Mouse (Mus musculus) 3T3-L1 (cell line): ENCODE results near the gene Gpr84.

Experiments used
- DNase-seq: peaks from one replicate; pipeline ENCODE4 v3.0.0-alpha.2; 2015; ENCODE audit warnings: low read depth, low spot score

Gpr84 gene

DNA sequence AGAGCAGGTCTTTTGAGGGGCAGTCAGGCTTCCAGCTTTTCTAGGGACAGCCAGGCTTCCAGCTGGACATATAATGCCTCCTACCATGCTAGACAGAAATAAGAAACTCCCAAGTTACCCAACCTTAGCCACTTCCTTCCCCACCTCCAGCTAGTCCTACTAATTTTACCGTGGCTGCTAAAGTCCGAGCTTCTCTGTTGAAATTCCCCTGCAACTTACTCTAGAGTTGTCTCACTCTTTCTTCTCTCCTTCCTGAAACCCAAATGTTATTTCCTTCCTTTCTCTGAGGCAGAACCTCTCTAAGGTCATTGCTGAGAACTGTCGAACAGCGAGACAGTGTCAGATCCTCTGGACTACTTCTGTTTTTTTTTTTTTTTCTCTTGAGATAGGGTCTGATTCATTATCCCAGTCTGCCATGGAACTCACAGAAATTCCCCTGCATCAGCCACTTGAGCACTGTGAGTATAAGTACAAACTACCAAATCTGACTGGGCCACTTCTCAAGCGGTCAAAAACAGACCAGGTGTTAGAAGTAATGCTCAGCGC, at the start of gene Gpr84:
Gpr84 (minus strand) TSS at position 248 of the 546 bp plus-strand sequence.
- DNase-seq: no peak

DNA sequence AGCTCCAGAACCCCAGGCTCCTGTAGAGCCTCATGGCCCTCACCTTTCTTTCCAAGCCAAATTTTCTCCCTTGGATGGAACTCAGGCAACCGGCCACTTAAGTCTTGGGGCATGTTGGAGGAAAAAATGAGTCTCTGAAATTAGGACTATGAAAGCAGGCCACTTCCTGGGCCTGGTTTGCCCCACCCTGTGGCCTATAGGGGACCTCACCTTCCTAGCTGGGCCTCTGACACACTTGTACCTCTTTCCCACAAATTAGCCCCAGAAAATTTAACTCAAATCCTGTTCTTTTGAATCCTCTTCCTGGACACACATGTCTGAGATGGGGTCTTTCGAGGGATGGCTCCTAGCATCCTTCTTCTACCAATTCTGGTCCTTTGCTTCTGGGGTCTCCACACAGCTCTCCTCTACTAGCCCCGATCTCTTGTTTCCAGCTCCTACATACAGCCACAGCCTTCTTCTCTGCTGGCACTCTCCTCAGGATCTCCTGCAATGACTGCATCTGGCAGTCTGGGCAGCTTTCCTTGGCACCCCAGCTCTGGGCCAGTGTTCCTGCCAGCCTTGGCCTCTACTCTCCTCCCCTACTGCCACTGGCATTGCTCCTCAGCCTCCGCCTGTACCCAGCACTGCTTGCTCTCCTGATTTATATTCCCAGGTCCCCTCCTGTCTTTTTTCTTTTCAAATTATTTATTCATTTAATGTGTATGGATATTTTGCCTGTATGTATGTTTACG, 49.6 kb upstream of the Gpr84 start:
- DNase-seq: peak; percentile 35

DNA sequence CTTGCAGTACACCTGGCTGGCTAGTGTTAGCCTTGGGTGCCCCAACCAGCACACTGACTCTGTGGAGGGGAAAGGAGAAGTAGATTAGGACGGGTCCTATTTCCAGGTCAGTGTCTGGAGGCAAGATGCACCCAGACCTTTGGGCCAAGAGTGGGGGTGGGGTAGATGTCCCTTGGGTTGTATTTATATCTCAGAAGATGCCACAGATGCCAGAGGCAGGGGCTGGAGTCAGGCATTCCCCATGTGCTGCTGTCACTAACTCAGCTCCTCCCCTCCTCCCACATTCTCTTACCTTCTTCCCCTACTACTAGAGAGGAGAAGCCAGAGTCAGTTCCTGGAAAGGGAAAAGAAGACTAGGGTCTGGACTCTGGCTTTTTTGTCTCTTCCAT, 48.7 kb upstream of the Gpr84 start:
- peak; percentile 73 for DNase-seq

DNA sequence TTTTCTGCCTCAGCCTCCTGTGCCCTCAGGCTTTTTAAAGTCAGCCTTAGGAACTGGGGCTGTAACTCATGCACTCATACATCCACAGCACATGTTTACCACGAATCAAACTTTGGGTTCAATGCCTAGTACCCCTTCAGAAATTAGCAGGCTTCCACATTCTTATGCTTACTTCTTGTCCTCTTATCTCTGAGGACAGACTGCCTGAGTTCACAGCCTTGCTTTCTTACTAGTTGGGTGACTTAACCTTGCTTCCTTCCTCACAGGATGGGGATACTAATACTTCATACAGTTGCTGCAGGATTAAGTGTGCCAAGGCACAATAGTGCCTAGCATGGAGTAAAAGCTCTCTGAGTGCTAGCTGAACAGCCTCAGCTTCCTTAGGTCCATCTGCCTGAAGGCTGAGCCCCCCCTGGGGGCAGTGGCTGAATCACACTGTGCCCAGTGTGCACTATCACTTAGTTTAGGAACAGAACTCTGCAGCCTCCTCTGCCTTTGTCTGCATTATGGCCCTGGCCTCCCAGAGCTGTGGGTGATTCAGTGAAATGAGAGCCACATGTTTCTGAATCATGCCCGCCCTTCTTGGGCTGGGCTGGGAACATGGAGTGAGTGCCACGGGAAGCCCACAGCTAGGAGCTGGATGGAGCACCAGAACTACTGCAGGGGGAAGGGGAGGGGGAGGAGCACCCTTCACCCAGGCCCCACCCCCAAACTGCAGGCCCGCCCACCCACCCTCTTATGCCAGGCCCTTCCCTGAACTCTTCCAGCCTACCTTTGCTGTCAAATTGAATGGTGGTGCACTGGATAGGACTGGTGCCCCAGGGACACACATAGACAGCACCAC, 48.1 kb upstream of the Gpr84 start:
- peak; percentile 95 for DNase-seq

DNA sequence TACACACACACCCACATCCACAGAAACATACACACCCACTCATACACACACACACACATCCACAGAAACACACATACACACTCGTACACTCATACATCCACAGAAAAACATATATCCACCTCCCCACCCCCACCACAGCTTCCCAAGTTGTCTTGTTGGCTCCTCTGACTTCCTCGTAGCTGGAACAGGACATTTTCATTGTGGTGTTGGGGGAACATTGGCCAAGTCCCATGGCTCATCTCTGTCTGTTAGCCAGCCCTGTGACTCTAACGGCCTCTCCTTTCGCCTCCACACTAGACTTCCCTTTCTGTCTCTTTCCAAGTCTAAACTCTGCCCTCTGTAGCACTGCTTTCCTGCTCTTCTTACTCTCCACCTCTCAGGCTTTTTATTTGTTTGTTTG, 47.4 kb upstream of the Gpr84 start:
- DNase-seq: peak; percentile 32

DNA sequence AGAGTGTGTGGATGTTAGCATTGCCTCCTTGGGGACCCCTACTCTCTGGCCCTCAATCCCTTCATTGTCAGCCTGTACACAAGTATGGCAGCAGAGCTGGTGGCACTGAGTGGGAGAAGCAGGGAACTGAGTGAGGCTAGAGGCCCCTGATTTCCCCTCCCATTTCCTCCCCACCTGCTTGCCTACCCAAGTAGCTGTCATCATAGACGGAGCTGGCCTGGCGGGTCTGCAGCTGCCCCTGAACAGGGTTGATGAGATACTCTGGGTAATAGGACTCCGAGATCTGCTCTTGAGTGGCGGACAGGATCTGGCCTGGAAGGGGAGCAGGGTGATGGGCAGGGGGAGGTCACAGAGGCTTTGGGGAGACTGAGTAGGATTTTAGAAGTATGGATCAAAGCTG, 45.7 kb upstream of the Gpr84 start:
- no peak for DNase-seq

DNA sequence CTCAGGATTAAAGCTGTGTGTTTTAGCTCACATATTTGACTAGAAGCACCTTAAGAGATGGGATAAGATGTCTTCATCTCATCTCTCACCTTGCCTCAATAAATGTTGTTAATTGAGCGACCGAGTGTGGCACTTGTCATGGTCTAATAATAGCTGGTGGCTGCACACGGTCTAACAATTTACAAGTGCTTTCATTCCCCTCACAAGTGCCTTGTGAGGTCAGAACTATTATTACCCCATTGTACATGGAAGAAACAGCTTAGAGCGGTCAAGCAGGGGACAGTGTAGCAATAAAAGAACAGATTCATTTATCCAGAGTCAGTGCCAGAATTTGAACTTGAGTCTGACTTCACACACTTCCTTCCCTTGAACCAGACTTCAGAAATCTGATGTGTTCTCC, 45.0 kb upstream of the Gpr84 start:
- no peak for DNase-seq

DNA sequence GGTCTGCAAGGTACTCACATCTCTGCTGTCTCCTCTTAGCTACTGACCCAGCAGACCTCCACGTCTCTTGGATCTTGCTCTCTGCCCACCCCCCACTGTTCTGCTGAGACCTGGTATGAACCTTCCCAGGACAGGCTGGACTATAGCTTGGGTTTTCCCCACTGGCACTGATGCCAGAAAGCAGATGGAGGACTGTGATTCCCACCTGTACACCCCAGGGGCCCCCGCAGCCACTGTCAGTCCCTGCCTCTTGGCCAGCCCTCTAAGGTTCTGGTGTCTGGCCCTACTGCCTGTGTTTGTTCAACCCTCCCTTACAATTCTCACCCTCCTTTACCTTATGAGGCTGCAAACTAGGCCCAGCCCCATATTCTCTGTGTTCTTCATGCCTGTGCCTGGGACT, 44.3 kb upstream of the Gpr84 start:
- DNase-seq: no peak

DNA sequence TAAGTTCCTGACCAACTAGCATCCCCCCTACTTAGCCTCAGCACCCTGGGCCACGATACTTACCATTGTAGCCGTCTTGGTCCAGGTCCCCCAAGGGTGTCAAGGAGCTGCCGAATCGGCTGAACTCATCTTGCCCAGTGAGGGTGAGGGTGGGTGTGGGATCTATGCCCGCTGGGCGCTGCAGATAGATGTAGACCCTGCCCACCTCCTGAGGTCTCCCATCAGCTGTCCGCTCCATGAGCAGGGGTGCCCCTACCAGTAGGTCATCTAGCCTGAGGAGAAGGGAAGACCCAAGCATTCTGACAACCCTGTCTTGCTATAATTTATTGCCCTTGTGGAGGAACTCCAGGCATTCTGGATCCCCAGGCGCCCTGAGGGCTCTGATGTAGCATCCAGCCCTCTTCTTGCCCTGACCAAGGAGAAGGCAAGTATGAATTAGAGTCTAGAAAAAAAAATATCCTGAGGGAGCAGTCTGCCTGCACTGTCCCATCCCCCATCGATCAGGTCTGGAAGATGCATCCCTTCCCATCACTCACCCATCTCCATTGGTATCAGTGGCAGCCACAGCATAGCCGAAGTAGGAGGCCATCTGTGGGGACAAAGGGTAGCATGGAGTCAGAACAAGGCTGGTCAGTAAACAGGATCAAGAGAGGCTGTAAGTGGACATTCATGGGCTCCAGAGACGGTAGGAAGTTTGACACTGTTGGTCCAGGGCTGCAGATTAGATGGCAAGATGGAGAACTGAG, 43.3 kb upstream of the Gpr84 start:
- DNase-seq: no peak

DNA sequence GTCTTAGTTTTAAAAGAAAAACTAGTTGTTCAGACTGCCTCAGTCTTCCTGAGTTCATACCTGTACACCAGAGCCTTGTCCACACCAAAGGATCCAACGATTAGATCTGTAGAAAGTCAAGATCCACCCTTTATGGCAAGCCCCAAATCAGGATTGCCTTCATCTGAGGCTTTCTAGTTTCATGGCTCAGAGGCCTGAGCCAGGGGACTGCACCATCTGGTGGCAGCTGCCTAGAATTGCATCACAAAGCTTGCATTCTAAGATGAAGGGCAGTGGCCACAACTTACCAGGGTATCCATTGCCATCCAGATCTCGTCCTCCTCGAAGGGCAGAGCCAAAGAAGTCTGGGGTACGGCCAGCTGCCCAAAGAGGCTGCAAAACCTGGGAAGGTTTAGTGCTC, 42.4 kb upstream of the Gpr84 start:
- peak; percentile 80 for DNase-seq

DNA sequence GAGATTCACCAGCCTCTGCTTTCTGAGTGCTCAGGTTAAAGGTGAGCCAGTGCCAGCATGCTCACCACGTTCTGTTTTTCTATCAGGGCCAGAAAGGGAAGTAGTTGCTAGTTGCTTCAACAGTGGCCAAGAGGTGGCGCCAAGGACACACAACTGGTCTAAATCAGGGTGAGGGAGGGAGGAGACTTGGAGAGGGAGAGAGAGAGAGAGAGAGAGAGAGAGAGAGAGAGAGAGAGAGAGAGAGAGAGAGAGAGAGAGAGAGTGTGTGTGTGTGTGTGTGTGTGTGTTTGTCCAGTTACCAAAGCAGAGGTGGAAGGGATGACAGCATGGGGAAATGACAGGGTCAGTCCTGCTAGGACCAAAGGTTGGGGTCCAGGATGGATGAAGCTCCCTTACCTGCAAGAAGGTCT, 36.9 kb upstream of the Gpr84 start:
- DNase-seq: peak; percentile 91

DNA sequence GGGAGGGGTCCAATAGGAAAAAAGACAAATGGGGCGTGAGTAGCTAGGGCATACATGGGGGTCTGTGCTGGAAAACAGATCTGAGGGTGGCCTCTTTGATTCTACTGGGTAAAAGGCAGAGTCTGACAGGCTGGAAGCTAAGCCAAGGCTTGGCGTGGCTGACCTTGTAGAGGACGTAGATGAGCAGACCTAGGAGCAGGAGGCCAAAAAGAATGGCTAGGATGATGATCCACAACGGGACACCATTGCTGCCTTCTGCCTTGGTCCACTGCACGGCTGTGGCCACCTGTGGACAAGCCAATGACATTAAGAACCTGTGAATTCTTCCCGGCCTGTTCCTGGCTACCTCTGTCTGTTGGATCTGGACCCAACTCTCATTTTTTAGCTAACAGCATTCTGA, 35.4 kb upstream of the Gpr84 start:
- DNase-seq: no peak

DNA sequence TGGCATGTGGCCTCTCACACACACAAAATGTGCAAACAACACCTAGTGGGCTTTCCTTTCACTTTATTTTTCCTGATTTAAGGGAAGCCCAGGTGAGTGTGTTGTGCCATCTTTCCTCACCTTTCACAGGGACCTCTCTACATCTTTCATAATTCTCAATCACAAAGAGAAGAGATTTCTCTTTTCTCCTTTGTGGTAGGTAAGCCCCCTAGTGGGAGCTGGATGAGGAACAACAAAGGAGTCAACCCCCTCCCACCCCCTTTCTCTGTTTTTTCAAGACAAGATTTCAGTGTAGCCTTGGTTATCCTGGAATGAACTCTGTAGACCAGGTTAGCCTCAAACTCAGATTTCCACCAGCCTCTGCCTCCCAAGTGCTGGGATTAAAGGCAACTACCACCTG, 33.1 kb upstream of the Gpr84 start:
- no peak for DNase-seq

DNA sequence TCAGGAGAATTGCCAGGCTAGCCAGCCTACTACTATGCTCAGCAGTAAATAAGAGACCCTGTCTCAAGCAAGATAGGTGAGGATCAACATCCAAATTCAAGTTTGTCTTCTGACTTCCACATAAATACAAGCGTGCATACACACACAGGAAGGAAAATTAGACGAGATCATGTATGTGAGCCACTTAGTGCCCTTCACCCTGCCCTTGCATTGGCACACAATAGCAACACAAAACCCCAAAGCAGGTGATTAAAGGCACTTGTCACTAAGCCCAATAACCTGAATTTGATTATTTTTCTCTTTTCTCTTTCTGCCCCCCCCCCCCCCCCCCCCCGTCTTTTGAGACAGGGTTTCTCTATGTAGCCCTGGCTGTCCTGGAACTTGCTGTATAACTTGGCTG, 32.6 kb upstream of the Gpr84 start:
- DNase-seq: no peak

DNA sequence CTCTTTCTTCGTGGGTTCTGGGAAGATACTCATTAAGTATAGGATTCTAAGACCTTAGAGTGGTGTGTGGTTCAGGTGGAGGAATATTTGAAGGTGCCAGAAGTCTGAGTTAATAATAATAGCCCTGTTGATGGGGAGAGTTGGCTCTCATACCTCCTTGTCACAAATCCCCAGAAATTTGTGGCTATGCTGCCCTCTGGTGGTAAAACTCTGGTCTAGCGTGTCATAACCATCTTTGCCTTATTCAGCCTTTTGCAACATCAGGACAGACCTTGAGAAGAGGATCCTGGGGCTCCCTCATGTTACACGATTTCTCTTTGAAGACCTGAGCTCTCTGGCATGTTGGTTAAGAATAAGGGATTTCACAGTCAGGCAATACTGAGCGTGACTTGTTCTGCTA, 32.0 kb upstream of the Gpr84 start:
- DNase-seq: peak; percentile 94

DNA sequence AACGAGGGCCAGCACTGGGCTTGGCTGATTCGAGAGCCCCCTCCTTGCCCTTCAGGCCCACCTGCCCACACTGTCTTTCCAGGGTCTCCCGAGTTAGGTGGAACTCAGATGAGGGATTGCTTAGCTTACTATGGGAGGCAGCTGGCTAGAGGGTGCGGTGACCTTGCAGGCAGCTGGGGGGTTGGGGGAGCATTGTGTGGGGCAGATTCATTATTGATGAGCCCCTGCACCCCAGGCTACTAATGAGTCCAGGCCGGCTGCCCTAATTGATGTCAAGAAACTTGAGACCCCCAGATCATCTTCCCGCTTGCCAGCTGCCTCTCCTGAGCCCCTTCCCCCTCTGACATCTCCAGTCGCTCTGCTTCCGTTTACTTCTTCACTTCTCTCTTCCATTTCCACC, 31.1 kb upstream of the Gpr84 start:
- DNase-seq: no peak

DNA sequence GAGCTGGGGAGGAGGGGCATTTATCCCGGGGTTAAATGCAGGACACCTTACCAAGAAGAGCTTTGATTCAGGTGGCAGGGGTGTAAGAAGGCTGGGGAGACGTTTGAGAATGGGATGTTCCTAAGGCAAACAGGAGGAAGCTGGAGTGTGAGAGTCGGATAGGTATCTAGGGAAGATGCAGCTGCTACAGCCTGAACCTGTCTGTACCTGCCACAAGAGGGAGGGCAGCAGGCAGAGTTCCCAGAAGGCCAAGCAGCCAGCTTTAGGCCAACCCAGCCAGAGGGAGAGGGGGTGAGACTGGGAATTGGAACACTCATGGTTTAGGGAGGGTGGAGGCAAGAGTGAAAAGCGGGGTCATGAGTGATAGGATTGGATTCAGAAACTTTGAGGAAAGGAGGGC, 30.4 kb upstream of the Gpr84 start:
- DNase-seq: no peak

DNA sequence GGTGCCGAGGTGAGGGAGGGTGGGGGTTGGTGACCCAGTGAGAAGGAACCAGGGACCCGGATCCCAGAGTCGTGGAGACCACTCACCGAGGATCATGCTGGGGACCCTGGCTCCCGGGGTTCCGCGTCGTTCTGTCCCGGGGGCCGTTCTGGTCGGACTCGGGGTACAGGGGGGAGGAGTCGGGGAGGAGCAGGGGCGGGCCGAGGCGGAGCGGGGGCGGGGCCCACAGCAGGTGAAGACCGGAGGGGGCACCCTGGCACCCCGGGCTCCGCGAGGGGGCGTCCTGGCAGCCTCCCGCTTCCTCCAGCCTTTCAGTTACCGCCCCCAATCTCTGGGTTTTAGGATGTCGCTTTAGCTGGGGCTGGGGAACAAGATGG, 29.5 kb upstream of the Gpr84 start, which contains the start of gene Zfp385a:
Zfp385a (minus strand) TSS at position 133 of the 377 bp plus-strand sequence.
- DNase-seq: no peak

DNA sequence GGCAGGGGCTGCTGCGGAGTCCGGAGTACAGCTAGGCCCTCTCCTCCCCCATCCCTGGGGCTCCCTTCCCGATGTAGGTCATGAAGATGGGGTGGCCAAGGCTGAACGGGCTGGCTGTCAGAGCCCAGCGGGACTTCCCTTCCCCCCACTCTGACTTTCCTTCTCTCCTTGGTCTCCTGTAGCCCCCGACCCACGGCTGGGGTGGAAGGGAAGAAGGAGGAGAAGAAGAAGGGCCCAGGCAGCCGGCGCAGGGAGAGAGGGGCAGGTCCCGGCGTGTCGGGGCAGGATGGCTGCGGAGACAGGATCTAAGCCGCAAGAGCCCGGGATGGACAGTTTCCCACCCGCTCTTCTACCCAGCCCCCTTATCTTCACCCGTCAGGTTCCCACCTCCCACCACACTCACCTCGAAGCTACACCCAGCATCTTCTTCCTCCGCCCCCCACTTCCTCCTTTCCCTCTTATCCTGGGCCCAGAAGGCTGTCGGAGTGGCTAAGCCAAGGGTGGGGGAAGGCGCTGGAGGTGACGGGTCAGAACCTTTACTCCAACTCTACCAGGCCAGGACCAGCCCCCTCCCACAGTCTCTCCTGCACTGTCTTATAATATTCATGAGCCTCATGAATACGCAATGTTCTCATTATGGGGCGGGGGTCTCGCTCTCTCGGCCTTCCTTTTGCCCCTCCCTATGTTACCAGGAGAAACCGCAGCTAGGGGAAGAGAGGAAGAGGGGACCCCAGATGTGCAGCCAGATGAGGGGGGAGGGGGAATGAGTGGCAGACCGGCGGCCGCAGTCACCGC, 29.0 kb upstream of the Gpr84 start:
- DNase-seq: no peak

DNA sequence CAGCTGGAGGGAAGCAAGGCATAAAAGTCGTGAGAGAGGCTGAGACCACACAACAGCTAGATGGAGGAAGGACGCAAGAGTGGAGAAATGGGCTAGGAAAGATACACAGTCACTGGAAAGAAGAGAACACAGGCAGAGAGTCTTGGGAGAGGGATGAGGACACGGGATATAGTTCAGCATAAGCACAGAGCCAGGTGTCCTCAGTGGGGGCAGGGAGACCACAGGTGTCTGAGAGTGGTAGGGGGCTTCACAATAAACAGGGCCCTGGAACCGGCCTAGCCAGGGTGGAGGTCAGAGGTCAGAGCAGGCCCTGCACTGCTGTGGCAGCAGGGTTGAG, 28.4 kb upstream of the Gpr84 start:
- DNase-seq: no peak

DNA sequence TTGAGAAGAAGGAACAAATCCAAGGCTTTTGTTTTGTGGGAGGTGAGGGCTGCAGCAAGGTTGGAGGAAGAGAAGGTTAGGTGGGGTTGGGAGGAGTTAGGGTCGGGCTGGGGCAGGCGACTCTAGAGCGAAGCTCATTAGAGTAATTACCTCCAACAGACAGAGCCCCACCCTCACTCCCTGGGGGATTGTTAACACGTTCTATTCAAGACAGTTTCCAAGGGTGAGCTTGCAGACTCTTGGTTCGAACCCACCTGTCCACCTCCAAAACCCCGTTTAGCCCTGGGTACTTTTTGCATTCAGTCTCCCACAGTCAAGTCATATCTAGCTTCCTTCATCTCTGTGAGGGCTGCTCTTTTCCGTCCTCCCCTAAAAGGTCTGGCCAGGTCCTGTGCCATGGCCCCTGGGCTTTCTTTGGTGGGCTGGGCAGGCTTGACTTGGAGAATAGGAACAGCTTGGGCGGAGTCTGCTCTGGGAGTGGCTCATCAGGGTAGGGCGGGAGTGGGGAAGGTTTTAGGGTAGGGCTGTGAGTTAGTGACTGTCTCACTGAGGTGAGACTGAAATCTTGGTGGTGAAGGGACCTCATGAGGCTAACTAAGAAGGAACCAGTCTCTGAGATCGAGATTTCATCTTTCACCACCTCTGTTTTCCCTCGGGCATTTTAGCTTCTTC, 26.7 kb upstream of the Gpr84 start:
- no peak for DNase-seq
